Mouse (Mus musculus): ENCODE measurements around the gene Klhdc9. TPM values are rescaled to one million over a fixed set of nuclear protein-coding genes. Genes with fewer than 3 reads are reported as not detected.
A peak's percentile ranks its signal among the peaks of the same experiment; 100 is the strongest.

Gene Klhdc9
- polyA plus RNA-seq, 1 experiment from 2014 or later, result 0.48 TPM

GRCm38 (mm10) chr1:171361106-171362103 is 807 bp upstream of the Klhdc9 start:
- peaks cover 6% of the 10 kb centered on the region; the same call in 1 of the 2 replicates for H3K4me1 ChIP-seq (replicated peaks; ENCODE audit: control insufficient read depth, insufficient read depth, low read length)
- peak; percentile 76 for ATAC-seq
- no peaks in the 10 kb centered on the region for H3K9me3 ChIP-seq (ENCODE audit: control insufficient read depth)
- H3K4me3 ChIP-seq (ENCODE audit: low read depth, low read length), result peak overlapping the region; percentile 54
- no peaks in the 10 kb centered on the region for H3K27me3 ChIP-seq (replicated peaks; ENCODE audit: control insufficient read depth, insufficient read depth, low read length)
- H3K4me2 ChIP-seq (replicated peaks; ENCODE audit: low read depth), result peak overlapping the region; percentile 79
- WGBS, result 30% methylated on average over 16 of the region's 16 CpGs
- TF ChIP-seq CTCF (IDR thresholded peaks at IDR 0.05; ENCODE audit: low read depth), result peak; percentile 97
- H3K9ac ChIP-seq (ENCODE audit: low read depth, low read length), result peak overlapping the region; percentile 45; the same call in 1 of the 2 replicates
- H3K27ac ChIP-seq (ENCODE audit: low read depth, low read length), result peak overlapping the region; percentile 50; the same call in 1 of the 2 replicates
- H3K36me3 ChIP-seq (ENCODE audit: control insufficient read depth, insufficient read depth), result peaks cover 18% of the 10 kb centered on the region

- H3K9ac ChIP-seq (ENCODE audit: low read depth, low read length), result peak overlapping the region; percentile 31; the same call in 1 of the 2 replicates
- peak overlapping the region; percentile 54 for H3K4me3 ChIP-seq (ENCODE audit: low read depth, low read length)
- ATAC-seq, result peak; percentile 32; the same call in 1 of the 2 replicates
- H3K4me2 ChIP-seq (replicated peaks; ENCODE audit: low read depth), result peak overlapping the region; percentile 79
- no peaks in the 10 kb centered on the region for H3K27me3 ChIP-seq (replicated peaks; ENCODE audit: control insufficient read depth, insufficient read depth, low read length)
- 14% methylated on average over 26 of the region's 26 CpGs for WGBS
- no peak overlapping the region for H3K27ac ChIP-seq (ENCODE audit: low read depth, low read length)
- no peaks in the 10 kb centered on the region for H3K9me3 ChIP-seq (ENCODE audit: control insufficient read depth)
- peaks cover 19% of the 10 kb centered on the region for H3K36me3 ChIP-seq (ENCODE audit: control insufficient read depth, insufficient read depth)
- TF ChIP-seq CTCF (IDR thresholded peaks at IDR 0.05; ENCODE audit: low read depth), result no peak
- peaks cover 6% of the 10 kb centered on the region; the same call in 1 of the 2 replicates for H3K4me1 ChIP-seq (replicated peaks; ENCODE audit: control insufficient read depth, insufficient read depth, low read length)
Measured at GRCm38 (mm10) chr1:171360253-171360652, 345 bp downstream of the Klhdc9 start.

GRCm38 (mm10) chr1:171358421-171358820 is 2.2 kb downstream of the Klhdc9 start:
- no peak for ATAC-seq

GRCm38 (mm10) chr1:171356814-171357213 is 3.8 kb downstream of the Klhdc9 start:
- Histone ChIP-seq H3K4me3 (ENCODE audit: low read depth, low read length) (no peak overlapping the region), H3K36me3 (ENCODE audit: control insufficient read depth, insufficient read depth) (peaks cover 19% of the 10 kb centered on the region), H3K9me3 (ENCODE audit: control insufficient read depth) (no peaks in the 10 kb centered on the region), H3K9ac (ENCODE audit: low read depth, low read length) (no peak overlapping the region), H3K4me1 (replicated peaks; ENCODE audit: control insufficient read depth, insufficient read depth, low read length) (peaks cover 6% of the 10 kb centered on the region; the same call in 1 of the 2 replicates), H3K27me3 (replicated peaks; ENCODE audit: control insufficient read depth, insufficient read depth, low read length) (no peaks in the 10 kb centered on the region), H3K27ac (ENCODE audit: low read depth, low read length) (no peak overlapping the region), H3K4me2 (replicated peaks; ENCODE audit: low read depth) (no peak overlapping the region)
- WGBS, result 93% methylated on average over 2 of the region's 2 CpGs
- no peak for ATAC-seq
- no peak for TF ChIP-seq CTCF (IDR thresholded peaks at IDR 0.05; ENCODE audit: low read depth)

More at GRCm38 (mm10) chr1:171358421-171358820, 2.2 kb downstream of the Klhdc9 start:
- TF ChIP-seq CTCF (IDR thresholded peaks at IDR 0.05; ENCODE audit: low read depth), result peak; percentile 80
- no peak overlapping the region for H3K27ac ChIP-seq (ENCODE audit: low read depth, low read length)
- H3K4me1 ChIP-seq (replicated peaks; ENCODE audit: control insufficient read depth, insufficient read depth, low read length), result peaks cover 6% of the 10 kb centered on the region; the same call in 1 of the 2 replicates
- H3K27me3 ChIP-seq (replicated peaks; ENCODE audit: control insufficient read depth, insufficient read depth, low read length), result no peaks in the 10 kb centered on the region
- no peak overlapping the region for H3K4me2 ChIP-seq (replicated peaks; ENCODE audit: low read depth)
- no peak overlapping the region for H3K4me3 ChIP-seq (ENCODE audit: low read depth, low read length)
- H3K9ac ChIP-seq (ENCODE audit: low read depth, low read length), result no peak overlapping the region
- peaks cover 19% of the 10 kb centered on the region for H3K36me3 ChIP-seq (ENCODE audit: control insufficient read depth, insufficient read depth)
- 64% methylated on average over 4 of the region's 4 CpGs for WGBS
- H3K9me3 ChIP-seq (ENCODE audit: control insufficient read depth), result no peaks in the 10 kb centered on the region

GRCm38 (mm10) chr1:171355812-171356340 is 4.7 kb downstream of the Klhdc9 start:
- peaks cover 6% of the 10 kb centered on the region; the same call in 1 of the 2 replicates for H3K4me1 ChIP-seq (replicated peaks; ENCODE audit: control insufficient read depth, insufficient read depth, low read length)
- WGBS, result 80% methylated on average over 5 of the region's 5 CpGs
- no peak overlapping the region for H3K4me2 ChIP-seq (replicated peaks; ENCODE audit: low read depth)
- no peak for ATAC-seq
- H3K4me3 ChIP-seq (ENCODE audit: low read depth, low read length), result no peak overlapping the region
- H3K9ac ChIP-seq (ENCODE audit: low read depth, low read length), result no peak overlapping the region
- H3K9me3 ChIP-seq (ENCODE audit: control insufficient read depth), result no peaks in the 10 kb centered on the region
- peak; percentile 78 for TF ChIP-seq CTCF (IDR thresholded peaks at IDR 0.05; ENCODE audit: low read depth)
- peaks cover 19% of the 10 kb centered on the region for H3K36me3 ChIP-seq (ENCODE audit: control insufficient read depth, insufficient read depth)
- H3K27ac ChIP-seq (ENCODE audit: low read depth, low read length), result no peak overlapping the region
- no peaks in the 10 kb centered on the region for H3K27me3 ChIP-seq (replicated peaks; ENCODE audit: control insufficient read depth, insufficient read depth, low read length)

- no peak overlapping the region for H3K4me2 ChIP-seq (replicated peaks; ENCODE audit: low read depth)
- 72% methylated on average over 2 of the region's 2 CpGs for WGBS
- H3K9me3 ChIP-seq (ENCODE audit: control insufficient read depth), result no peaks in the 10 kb centered on the region
- H3K27ac ChIP-seq (ENCODE audit: low read depth, low read length), result no peak overlapping the region
- H3K27me3 ChIP-seq (replicated peaks; ENCODE audit: control insufficient read depth, insufficient read depth, low read length), result no peaks in the 10 kb centered on the region
- no peak for ATAC-seq
- no peak for TF ChIP-seq CTCF (IDR thresholded peaks at IDR 0.05; ENCODE audit: low read depth)
- H3K4me1 ChIP-seq (replicated peaks; ENCODE audit: control insufficient read depth, insufficient read depth, low read length), result no peaks in the 10 kb centered on the region
- H3K36me3 ChIP-seq (ENCODE audit: control insufficient read depth, insufficient read depth), result no peaks in the 10 kb centered on the region
- H3K4me3 ChIP-seq (ENCODE audit: low read depth, low read length), result no peak overlapping the region
- no peak overlapping the region for H3K9ac ChIP-seq (ENCODE audit: low read depth, low read length)
Measured at GRCm38 (mm10) chr1:171349210-171349609, 11.4 kb downstream of the Klhdc9 start.

All from intestine, postnatal 0 days (tissue).